Mouse (Mus musculus) layer of hippocampus, postnatal 25 days (tissue): Measurements from ENCODE around the gene Dppa5a. TPM values are rescaled to one million over a fixed set of nuclear protein-coding genes. Genes with fewer than 3 reads are reported as not detected.
A peak's percentile ranks its signal among the peaks of the same experiment; 100 is the strongest.
"Not testable (repeated sequence)": the region's sequence is repeated elsewhere in the genome, so short reads cannot be mapped to it uniquely, and the experiment has no call there.

Experiments
- DNase-seq, 2 experiments: peaks; one replicate each; pipeline ENCODE4 v3.0.0; 2022; ENCODE audit warnings: mixed read lengths in 2 of 2, low spot score in 1 of 2; ENCODE audit errors: extremely low spot score in 1 of 2
- total RNA-seq, 2 experiments: library from RNA; stranded (reverse); gene quantifications; 2 replicates each; pipeline ENCODE4 v1.2.3; 2021

Dppa5a gene
- total RNA-seq, 2 experiments from 2014 or later = not detected

DNA sequence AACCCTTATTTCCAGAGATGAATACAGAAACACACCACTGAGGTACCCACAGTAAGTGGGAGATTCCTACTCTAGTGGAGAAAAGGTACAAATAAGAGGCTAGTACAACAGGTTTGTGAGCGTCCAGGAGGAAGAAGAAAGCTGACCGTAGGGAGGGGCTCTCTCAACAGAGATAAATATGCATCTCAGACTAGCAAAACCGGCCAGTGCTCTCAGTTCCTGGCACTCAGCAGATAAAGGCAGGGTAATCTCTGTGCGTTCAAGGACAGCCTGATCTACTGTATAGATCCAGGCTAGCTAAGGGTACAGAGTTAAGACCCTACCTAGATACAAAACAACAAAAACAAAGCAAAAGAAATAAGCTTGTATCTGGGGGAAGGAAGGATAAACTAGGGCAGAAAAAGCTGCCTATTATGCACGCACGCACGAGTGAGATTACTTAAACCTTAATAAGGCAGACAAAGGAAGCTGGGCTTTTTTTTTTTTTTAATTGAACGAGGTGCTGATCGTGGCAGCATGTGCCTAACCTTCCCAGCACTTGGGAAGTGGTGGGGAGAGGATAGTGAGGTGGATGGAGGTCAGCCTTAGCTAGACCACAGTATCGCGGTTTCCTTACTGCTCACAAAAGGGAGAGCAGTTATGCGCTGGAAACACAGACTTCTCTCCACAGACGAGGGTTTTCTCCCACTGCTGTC, 2.0 kb downstream of the Dppa5a start:
- no peak for DNase-seq

DNA sequence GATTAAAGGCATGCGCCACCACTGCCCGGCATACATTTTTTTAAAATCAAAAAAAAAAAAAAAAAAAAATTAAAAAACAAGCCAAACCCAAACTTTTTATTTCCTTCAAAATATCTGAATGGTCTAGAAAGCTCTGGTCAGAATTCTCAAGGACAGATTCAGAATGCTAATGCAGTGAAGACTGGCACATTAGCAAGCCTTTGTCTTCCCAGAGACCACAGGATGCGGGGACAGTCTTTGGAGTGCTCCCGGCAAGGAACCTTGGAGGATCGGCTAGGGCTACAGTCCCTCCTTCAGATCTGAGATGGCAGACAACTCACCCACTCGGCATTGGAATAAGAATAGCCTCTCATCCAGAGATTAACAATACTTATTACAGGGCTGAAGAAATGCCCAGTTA, 3.3 kb downstream of the Dppa5a start:
- no peak for DNase-seq

DNA sequence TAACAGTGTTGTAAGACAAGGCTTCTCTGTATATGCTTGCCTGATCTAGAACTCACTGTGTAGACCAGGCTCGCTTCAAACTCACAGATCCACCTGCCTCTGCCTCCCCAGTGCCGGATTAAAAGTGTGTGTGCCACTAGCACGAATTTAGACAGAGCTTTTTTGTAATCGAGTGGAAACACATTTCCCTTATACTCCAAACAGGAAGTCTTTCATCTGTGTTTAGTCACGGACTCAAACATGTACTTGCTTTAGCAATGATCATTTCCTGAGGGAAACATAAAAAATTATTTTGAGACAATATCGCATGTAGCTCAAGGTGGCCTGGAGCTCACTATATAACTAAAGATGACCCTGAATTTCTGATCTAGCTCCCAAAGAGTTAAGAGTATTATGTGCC, 4.6 kb downstream of the Dppa5a start:
- DNase-seq = no peak

DNA sequence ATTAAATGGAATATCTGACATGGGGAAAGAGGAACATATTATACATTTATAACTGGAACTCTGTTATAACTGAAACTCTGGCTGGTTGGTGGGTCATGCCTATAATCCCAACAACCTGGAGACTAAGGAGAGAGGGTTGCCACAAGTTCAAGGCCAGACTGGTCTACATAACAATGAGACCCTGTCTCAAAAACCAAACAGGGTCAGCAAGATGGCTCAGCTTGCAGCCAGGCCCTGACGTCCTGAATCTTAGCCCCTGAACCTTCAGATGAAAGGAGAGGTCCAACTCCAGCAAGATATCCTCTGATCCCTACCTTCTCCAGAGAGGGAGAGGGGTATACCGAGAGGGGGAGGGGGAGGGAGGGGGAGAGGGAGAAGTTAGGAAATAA, 7.5 kb downstream of the Dppa5a start:
- no peak for DNase-seq

DNA sequence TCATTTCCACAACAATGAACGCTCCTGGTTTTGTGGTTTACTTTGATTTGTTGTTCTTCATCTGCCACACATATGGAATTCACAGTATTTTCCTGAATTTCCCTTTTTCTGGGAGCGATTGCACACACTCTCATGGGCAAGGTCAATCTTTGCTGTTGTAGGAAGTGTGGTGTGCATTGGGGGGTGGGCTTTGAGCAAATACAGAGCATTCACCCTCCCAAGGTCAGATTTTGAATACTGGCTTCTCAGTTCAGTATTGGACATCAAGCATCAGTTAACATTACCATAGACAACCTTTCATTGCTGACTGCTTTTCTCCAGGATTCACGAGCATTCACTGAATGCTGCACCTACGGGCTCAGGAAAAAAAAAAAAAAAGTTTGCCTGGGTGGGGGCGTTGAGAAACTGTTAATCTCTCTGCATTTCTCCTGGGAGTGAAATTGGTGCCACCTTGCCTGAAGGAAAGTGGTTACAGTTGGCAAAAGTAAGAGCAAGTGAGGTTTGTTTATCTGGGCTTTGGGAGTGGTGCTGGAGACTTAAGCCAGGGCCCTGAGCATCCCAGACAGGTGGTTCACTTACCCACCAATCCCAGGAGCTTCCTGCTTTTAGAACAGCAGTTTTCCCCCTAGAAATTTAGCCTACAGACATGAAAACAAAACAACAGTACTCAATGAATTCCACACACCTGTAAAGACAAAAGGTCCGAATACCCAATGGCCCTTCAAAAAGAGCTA, 8.1 kb downstream of the Dppa5a start:
- no peak for DNase-seq

DNA sequence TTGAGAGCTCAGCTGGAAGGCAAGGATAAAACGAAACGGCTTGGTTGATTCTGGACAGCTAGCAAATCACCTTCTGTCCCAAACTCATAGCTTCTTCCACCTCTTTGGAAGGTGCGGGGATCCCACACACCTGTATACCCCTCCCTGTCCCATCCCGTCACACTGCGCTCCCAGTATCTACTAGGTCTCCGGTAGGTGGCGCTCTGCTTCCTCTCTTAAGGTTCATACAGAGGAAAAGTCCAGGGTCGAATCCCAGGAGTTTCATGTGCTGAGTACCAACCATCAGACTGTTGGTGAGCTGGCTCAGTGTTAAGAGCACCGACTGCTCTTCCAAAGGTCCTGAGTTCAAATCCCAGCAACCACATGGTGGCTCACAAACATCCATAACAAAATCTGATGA, 9.9 kb downstream of the Dppa5a start:
- peak; percentile 24 to 78 for DNase-seq

DNA sequence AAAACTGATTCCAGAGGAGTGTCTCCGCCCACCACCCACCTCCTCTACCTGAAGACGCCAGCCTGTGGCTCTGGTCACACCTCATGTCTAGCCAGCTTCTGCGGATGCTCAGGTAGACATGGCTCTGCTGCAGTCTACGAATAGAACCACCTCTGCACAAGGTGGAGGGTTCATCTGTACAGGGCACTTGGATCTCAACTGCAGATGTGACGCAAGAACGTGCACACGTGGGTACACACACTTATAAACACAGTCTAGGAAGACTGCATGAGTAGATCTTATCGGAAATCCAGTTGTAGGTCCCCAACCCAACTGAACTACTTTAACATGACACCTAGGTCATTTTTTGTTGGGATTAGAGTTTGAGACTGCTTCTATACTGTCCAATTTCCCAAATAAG, 12.4 kb downstream of the Dppa5a start, which contains the start of gene Gsta2:
Gene Gsta2 (minus strand): TSS at position 178 of the 400 bp plus-strand sequence.
- no peak for DNase-seq

DNA sequence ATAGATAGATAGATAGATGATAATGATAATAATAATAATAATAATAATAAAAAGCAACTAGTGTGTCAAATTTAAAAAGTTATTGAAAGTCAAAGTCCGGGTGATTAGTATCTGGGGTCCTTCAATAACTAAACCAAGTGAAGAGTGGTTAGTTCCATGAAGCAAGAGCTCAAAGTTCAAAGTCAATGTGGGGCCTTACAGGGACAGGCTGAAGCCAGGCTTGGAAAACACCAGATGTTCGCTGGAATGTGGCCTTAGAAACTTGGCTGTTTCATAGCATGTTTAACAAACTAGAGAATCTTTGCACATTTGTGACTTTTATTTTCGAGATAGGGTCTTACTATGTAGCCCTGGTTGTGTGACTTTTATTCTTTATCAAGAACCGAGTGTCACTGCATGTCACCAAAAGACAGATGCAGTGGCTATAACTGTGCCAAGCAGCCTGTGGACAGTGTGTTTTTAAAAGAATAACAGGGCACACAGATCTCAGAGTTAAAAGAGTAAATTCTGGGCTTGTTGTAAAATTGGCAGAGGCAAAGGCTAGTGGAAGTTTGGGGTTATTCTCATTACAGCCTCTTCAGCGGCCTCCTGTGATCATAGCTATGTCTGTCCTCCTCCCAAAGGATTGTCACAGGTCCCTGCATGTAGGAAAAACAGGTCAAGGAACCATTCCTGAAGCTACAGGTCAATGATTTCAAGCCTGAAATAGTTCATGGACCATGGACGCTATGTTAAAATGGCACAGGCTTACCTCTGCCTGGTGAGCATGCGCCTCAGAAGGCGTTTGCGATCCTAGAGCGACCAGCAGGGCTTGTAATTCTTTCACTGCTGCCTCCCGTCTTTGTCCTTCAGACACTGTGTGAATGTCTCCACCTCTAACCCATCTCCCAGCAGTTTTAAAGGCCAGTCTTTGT, 13.1 kb downstream of the Dppa5a start:
- no peak for DNase-seq

DNA sequence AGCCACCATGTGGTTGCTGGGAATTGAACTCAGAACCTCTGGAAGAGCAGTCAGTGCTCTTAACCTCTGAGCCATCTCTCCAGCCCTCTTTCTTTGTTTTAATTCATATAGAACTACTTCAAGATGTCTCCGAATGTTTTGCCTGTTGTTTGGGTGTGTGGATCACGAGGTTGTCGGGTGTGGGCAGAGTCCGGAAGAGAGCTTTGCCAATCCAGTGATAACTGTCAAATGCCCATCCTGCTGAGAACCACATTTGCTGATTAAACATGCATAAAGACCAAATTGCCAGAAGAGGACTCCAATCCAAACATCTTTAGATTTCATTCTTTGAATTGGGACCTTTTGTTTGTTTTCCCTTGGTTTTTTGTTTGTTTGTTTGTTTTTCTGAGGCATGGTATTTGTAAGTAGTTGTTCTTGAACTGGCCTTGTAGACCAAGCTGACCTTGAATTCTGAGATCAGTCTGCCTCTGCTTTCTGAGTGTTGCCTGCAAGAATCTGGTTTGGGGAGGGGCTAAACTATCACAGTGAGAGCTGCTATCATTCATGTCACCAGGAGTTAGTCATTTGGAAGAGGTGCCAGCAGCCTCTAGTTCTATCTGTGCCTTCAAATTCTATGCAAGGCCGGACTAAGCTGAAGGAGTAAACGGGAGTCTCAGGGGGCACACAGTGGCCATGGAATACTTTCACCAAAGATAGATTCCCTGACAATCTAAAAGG, 16.3 kb downstream of the Dppa5a start:
- DNase-seq = no peak

DNA sequence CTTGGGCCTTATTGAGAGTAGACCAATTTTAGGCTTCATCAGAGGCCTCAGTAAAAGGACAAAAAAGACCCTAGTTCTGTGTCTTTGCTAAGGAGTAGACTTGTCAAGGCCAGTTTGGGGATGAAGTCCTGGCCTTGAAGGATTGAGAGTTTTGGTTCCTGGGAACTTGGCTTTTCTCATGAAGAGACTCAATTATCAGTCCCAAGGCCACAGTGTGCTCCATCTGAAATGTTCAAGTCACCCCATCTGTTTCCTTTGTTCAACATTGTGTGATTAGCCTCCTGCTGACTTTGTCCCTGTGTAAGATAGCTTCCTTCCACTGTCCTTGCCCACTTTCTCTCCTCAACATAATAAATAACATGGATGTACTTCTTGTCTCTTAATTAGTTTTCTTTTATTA, 18.0 kb downstream of the Dppa5a start:
- not testable (repeated sequence) for DNase-seq

DNA sequence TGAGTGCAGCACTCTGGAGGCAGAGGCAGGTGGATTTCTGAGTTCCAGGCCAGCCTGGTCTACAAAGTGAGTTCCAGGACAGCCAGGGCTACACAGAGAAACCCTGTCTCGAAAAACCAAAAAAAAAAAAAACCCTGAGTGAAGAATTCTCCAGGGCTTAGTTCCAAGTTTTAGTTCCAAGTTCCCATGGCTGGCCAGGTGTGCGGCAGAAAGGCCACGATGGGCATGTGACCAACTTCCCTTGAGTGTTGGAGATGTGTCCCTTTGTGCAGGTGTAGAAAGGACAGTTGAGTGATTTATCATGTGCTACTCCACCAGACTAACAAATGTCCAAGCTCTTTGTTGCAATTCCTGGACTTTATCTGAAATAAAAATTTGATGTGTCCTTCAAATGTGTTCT, 18.8 kb downstream of the Dppa5a start:
- not testable (repeated sequence) for DNase-seq

DNA sequence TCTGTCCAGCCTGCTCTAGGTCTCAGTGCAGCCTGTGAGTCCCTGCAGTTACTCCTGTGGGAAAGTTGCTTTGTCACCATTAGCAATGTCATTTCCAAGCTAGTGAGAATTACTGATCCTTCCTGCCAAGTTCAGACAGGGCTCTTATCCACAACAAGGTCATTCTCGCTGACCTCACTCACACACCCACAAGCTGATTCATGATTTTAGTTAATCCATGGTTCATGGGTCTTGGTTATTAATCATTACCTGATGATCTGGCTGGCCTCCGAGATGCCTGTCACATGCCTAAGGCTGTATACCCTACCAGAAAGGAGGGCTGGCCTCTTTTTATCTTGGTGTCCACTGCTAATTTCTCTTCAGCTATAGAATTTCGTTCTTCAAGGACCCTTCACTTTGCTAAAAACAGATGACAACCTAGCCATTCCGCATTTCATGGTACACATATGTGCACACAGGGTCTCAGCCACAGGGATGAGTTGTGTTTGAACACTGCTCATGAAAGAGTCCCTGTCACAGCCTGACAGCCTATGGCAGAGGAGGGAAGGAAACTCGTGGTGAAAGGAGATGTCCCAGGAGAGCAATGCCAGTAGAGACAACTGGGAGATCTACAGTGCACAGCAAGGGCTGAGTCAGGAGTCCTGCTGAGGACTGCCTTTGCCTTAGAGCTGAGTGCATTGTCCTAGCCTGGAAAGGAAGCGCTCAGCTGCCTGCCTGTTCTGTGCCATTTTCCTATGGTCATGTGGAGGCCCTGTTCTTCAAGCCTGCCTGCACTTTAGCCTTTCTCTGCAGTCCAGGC, 19.6 kb downstream of the Dppa5a start:
- not testable (repeated sequence) for DNase-seq

DNA sequence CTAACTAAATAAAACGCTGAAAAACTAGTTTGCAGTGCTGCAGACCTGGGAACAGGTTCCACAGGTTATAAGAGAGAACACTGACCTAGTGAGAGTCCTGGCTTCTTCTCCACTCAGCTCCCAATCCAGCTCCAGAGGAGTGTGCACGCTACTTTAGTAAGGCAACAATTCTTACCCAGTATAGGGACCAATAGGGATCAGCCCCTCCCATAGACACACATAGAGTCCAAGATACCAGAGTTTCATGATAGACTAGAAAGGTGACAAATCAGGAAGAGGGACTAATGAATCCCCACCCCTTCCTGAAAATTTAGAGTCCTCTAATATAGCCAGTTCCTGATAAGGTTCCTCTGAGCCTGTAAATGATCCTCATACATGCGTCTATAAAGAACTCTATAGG, 21.0 kb downstream of the Dppa5a start:
- DNase-seq = no peak

DNA sequence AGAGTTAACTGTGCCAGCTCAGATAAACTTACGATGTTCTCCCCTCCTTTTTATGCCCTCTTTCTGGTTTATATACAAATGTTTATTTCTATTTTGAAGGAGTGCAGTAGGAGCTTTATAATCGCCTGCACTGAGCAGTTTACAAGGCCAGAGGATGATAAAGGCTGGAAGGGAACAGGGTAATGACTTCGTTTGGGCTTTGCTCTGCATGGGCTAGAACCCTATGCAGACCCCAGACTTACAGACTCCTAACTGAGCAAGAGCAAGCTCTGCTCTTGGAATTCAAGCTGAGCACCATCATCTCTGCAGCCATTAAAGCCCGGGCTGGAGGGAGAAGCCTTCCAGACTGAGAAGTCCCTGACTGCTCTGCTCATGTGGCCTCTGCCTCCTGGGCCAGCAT, 22.7 kb downstream of the Dppa5a start:
- DNase-seq = not testable (repeated sequence)

DNA sequence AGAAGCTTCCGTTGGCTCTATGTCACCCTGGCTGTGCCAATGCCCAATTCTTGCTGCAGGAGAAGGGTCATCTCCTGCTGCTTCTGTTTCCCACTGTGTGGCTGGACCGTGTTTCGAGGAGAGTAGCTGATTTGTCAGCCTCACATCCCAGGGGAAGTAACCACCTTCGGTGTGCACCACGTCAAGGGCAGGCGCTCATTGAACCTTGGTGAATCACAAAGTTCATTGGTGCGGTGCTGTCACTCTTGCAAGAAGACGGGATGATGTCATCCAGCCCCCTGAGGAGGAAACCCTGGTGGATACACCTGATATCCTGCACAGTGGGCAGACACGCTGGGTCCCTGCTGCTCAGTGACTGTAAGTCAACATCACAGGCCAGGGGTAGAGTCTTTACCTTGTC, 24.9 kb downstream of the Dppa5a start:
- not testable (repeated sequence) for DNase-seq

DNA sequence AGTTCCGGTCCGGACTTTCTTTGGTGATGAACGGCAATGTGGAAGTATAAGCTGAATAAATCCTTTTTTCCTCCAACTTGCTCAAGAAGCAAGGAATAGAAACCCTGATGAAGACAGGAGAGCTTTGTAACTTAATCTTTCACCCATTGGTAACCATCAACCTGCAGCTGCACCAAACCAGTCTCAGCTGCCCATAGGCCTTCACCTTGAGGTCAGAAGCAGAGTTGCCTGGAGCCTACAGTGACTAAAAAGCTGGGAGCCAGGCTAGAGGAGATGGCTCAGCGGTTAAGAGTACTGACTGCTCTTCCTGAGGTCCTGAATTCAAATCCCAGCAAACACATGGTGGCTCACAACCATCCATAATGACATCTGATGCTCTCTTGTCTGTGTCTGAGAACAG, 25.5 kb downstream of the Dppa5a start:
- not testable (repeated sequence) for DNase-seq

DNA sequence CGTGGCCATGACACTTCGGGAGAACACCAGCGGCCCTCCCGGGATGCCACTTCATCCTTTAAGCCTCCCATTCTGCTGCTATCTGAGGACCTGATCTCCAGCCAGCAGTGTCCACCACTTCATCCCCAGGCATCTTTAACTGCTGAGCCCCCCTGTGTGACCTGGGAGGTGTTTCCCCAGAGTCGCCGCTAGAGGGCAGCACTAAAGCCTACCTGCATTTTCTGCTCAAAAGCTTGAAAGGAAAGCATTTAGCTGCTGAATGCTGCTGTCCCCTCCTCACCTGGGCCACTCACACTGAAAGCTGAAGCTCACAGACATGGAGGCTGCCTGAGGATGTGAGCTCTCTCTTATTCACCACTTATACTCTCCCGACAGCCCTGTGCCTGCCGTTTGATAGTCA, 27.7 kb downstream of the Dppa5a start:
- DNase-seq = peak; percentile 33 to 62

DNA sequence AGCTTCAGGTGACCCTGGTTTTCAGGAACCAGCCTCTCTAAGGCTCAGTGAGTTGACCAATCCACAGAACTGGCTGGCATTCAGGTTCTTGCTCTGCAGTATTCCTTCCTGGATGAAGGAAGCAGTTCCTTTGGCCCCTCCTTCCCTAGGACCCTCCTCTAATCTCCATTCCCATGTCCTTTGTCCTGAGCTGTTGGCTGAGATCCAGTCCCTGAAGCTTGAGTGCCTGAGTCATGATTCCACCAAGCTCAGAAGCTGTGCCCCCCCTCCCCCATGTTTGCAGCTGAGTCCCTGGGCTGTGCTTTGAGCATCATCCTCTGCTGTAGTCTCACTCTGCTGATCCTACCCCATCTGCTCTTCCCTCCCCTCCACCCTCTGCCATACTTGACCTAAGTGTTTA, 30.9 kb downstream of the Dppa5a start:
- DNase-seq = not testable (repeated sequence)

DNA sequence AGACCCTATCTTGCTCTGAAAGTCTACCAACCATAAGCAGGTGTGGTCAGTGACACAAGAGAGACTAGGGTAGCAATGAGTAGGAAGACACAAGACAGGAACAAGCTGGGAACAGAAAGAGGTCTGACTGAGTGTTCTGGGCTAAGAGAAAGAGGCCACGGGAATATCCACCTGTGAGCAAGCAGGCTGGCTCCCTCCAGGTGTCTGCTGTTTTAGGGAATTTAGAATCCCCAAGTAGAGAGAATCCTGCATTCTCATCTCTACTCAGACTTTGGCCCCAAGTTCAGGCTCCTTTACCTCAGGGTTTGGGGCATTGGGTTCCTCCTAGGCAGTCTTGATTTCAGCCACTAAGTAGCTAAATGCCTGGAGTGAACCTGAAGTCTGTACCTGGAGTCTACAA, 40.7 kb downstream of the Dppa5a start, which contains the start of gene Omt2b:
Gene Omt2b (plus strand): TSS at position 301 of the 400 bp plus-strand sequence.
- DNase-seq = not testable (repeated sequence)
